Mouse (Mus musculus): ENCODE measurements around the gene Coa3.

- TF ChIP-seq CTCF (IDR thresholded peaks at IDR 0.05; ENCODE audit: insufficient read depth, low read depth, low read length): no peak
- TF ChIP-seq POLR2A (IDR thresholded peaks at IDR 0.05; ENCODE audit: insufficient read depth, low read depth, low read length): no peak
Measured at GRCm38 (mm10) chr11:101315082-101315650, 36.3 kb upstream of the Coa3 start.
